Mouse (Mus musculus): ENCODE data around the gene Papss1. TPM values are rescaled to one million over a fixed set of nuclear protein-coding genes. Genes with fewer than 3 reads are reported as not detected.

Gene Papss1
- polyA plus RNA-seq, 1 experiment from 2014 or later = 5.6 TPM

- DNase-seq (no peak), ATAC-seq (no peak)
- Histone ChIP-seq H3K9me3 (ENCODE audit: low read length) (no peaks in the 10 kb centered on the region), H3K9ac (replicated peaks) (no peak overlapping the region), H3K27me3 (ENCODE audit: insufficient read depth, low read length) (no peaks in the 10 kb centered on the region), H3K27ac (ENCODE audit: low read depth) (no peak overlapping the region), H3K4me3 (ENCODE audit: low read depth, low read length) (no peak overlapping the region), H3K4me1 (ENCODE audit: insufficient read depth) (no peaks in the 10 kb centered on the region), H3K4me2 (ENCODE audit: low read depth, low read length) (no peak overlapping the region), H3K36me3 (replicated peaks; ENCODE audit: insufficient read depth, low read length) (peaks cover 5% of the 10 kb centered on the region; the same call in 1 of the 2 replicates)
- WGBS (ENCODE audit: insufficient replicate concordance) = 79% methylated on average over 1 of the region's 1 CpGs
- TF ChIP-seq EP300 (IDR thresholded peaks at IDR 0.05; ENCODE audit: low read depth) (no peak), CTCF (IDR thresholded peaks at IDR 0.05; ENCODE audit: low read depth) (no peak)
Measured at GRCm38 (mm10) chr3:131623208-131623607, 58.6 kb downstream of the Papss1 start.

GRCm38 (mm10) chr3:131624063-131624462 lies 59.5 kb downstream of the Papss1 start:
- no peaks in the 10 kb centered on the region for H3K27me3 ChIP-seq (ENCODE audit: insufficient read depth, low read length)
- ATAC-seq = no peak
- 83% methylated on average over 9 of the region's 9 CpGs for WGBS (ENCODE audit: insufficient replicate concordance)
- TF ChIP-seq CTCF (IDR thresholded peaks at IDR 0.05; ENCODE audit: low read depth) = no peak
- TF ChIP-seq EP300 (IDR thresholded peaks at IDR 0.05; ENCODE audit: low read depth) = no peak
- no peak overlapping the region for H3K4me2 ChIP-seq (ENCODE audit: low read depth, low read length)
- H3K9me3 ChIP-seq (ENCODE audit: low read length) = no peaks in the 10 kb centered on the region
- no peaks in the 10 kb centered on the region for H3K4me1 ChIP-seq (ENCODE audit: insufficient read depth)
- DNase-seq = no peak
- H3K27ac ChIP-seq (ENCODE audit: low read depth) = no peak overlapping the region
- no peak overlapping the region for H3K9ac ChIP-seq (replicated peaks)
- H3K36me3 ChIP-seq (replicated peaks; ENCODE audit: insufficient read depth, low read length) = peaks cover 5% of the 10 kb centered on the region; the same call in 1 of the 2 replicates
- no peak overlapping the region for H3K4me3 ChIP-seq (ENCODE audit: low read depth, low read length)

- Histone ChIP-seq H3K4me1 (ENCODE audit: insufficient read depth) (no peaks in the 10 kb centered on the region), H3K4me2 (ENCODE audit: low read depth, low read length) (no peak overlapping the region), H3K27ac (ENCODE audit: low read depth) (no peak overlapping the region), H3K36me3 (replicated peaks; ENCODE audit: insufficient read depth, low read length) (peaks cover 9% of the 10 kb centered on the region; the same call in 1 of the 2 replicates), H3K4me3 (ENCODE audit: low read depth, low read length) (no peak overlapping the region), H3K9me3 (ENCODE audit: low read length) (no peaks in the 10 kb centered on the region), H3K9ac (replicated peaks) (no peak overlapping the region), H3K27me3 (ENCODE audit: insufficient read depth, low read length) (no peaks in the 10 kb centered on the region)
- 93% methylated on average over 4 of the region's 4 CpGs for WGBS (ENCODE audit: insufficient replicate concordance)
- ATAC-seq = no peak
- DNase-seq = no peak
- no peak for TF ChIP-seq CTCF (IDR thresholded peaks at IDR 0.05; ENCODE audit: low read depth)
Measured at GRCm38 (mm10) chr3:131627476-131627875, 62.9 kb downstream of the Papss1 start.

- 76% methylated on average over 5 of the region's 5 CpGs for WGBS (ENCODE audit: insufficient replicate concordance)
- no peaks in the 10 kb centered on the region for H3K9me3 ChIP-seq (ENCODE audit: low read length)
Measured at GRCm38 (mm10) chr3:131628265-131628664, 63.7 kb downstream of the Papss1 start.

GRCm38 (mm10) chr3:131628931-131629330 lies 64.4 kb downstream of the Papss1 start:
- H3K4me3 ChIP-seq (ENCODE audit: low read depth, low read length) = no peak overlapping the region
- H3K4me1 ChIP-seq (ENCODE audit: insufficient read depth) = no peaks in the 10 kb centered on the region
- ATAC-seq (no peak), DNase-seq (no peak)
- 86% methylated on average over 3 of the region's 3 CpGs for WGBS (ENCODE audit: insufficient replicate concordance)
- H3K4me2 ChIP-seq (ENCODE audit: low read depth, low read length) = no peak overlapping the region
- H3K36me3 ChIP-seq (replicated peaks; ENCODE audit: insufficient read depth, low read length) = 0 out of 2 replicates have a peak, but pooled peaks cover 7% of the 10 kb centered on the region
- TF ChIP-seq CTCF (IDR thresholded peaks at IDR 0.05; ENCODE audit: low read depth) = no peak
- no peak for TF ChIP-seq EP300 (IDR thresholded peaks at IDR 0.05; ENCODE audit: low read depth)
- H3K27ac ChIP-seq (ENCODE audit: low read depth) = no peak overlapping the region
- no peaks in the 10 kb centered on the region for H3K9me3 ChIP-seq (ENCODE audit: low read length)
- no peak overlapping the region for H3K9ac ChIP-seq (replicated peaks)
- H3K27me3 ChIP-seq (ENCODE audit: insufficient read depth, low read length) = no peaks in the 10 kb centered on the region

More at GRCm38 (mm10) chr3:131628265-131628664, 63.7 kb downstream of the Papss1 start:
- no peak overlapping the region for H3K4me3 ChIP-seq (ENCODE audit: low read depth, low read length)
- no peak overlapping the region for H3K9ac ChIP-seq (replicated peaks)
- no peaks in the 10 kb centered on the region for H3K27me3 ChIP-seq (ENCODE audit: insufficient read depth, low read length)
- ATAC-seq (no peak), DNase-seq (no peak)
- H3K27ac ChIP-seq (ENCODE audit: low read depth) = no peak overlapping the region
- H3K4me2 ChIP-seq (ENCODE audit: low read depth, low read length) = no peak overlapping the region
- peaks cover 9% of the 10 kb centered on the region; the same call in 1 of the 2 replicates for H3K36me3 ChIP-seq (replicated peaks; ENCODE audit: insufficient read depth, low read length)
- no peaks in the 10 kb centered on the region for H3K4me1 ChIP-seq (ENCODE audit: insufficient read depth)
- TF ChIP-seq EP300 (IDR thresholded peaks at IDR 0.05; ENCODE audit: low read depth) = no peak
- no peak for TF ChIP-seq CTCF (IDR thresholded peaks at IDR 0.05; ENCODE audit: low read depth)

GRCm38 (mm10) chr3:131630407-131631317 lies 66.1 kb downstream of the Papss1 start:
- DNase-seq (no peak), ATAC-seq (no peak)
- Histone ChIP-seq H3K4me2 (ENCODE audit: low read depth, low read length) (no peak overlapping the region), H3K36me3 (replicated peaks; ENCODE audit: insufficient read depth, low read length) (0 out of 2 replicates have a peak, but pooled peaks cover 4% of the 10 kb centered on the region), H3K27ac (ENCODE audit: low read depth) (no peak overlapping the region), H3K27me3 (ENCODE audit: insufficient read depth, low read length) (no peaks in the 10 kb centered on the region), H3K9ac (replicated peaks) (no peak overlapping the region), H3K4me1 (ENCODE audit: insufficient read depth) (no peaks in the 10 kb centered on the region), H3K4me3 (ENCODE audit: low read depth, low read length) (no peak overlapping the region), H3K9me3 (ENCODE audit: low read length) (no peaks in the 10 kb centered on the region)
- TF ChIP-seq CTCF (IDR thresholded peaks at IDR 0.05; ENCODE audit: low read depth) = no peak
- 79% methylated on average over 11 of the region's 11 CpGs for WGBS (ENCODE audit: insufficient replicate concordance)

All from liver, postnatal 0 days (tissue).